Mouse (Mus musculus) thymus, postnatal 36 days (tissue): Measurements from ENCODE around the gene Timeless.
"Not testable (repeated sequence)": the region's sequence is repeated elsewhere in the genome, so short reads cannot be mapped to it uniquely, and the experiment has no call there.

Experiments
- DNase-seq, 2 experiments: peaks; one replicate each; pipeline ENCODE4 v3.0.0; 2022; ENCODE audit warnings: mixed read lengths in 2 of 2

The Timeless gene

GRCm38 (mm10) chr10:128214112-128214511, 17.8 kb upstream of the Timeless start:
- not testable (repeated sequence) for DNase-seq

- no peak for DNase-seq
These were observed 16.9 kb upstream of the Timeless start for GRCm38 (mm10) chr10:128214981-128215380.

- no peak for DNase-seq
These were observed 13.3 kb upstream of the Timeless start for GRCm38 (mm10) chr10:128218387-128219117.

GRCm38 (mm10) chr10:128221533-128222286, 10.2 kb upstream of the Timeless start:
- no peak for DNase-seq

GRCm38 (mm10) chr10:128225064-128225463, 6.8 kb upstream of the Timeless start:
- no peak for DNase-seq

GRCm38 (mm10) chr10:128225538-128225937, 6.3 kb upstream of the Timeless start, which contains the start of gene Mip:
TSS of gene Mip (plus strand) at chr10:128225838.
- DNase-seq, result no peak

- DNase-seq, result no peak
These were observed 4.3 kb upstream of the Timeless start for GRCm38 (mm10) chr10:128227592-128227991.

GRCm38 (mm10) chr10:128228009-128228408, 3.9 kb upstream of the Timeless start:
- no peak for DNase-seq

- peak; percentile 19 to 36 for DNase-seq
These were observed 1.3 kb upstream of the Timeless start for GRCm38 (mm10) chr10:128230582-128230981.

- peak in 1 of 2 experiments; percentile 13 for DNase-seq
These were observed 719 bp upstream of the Timeless start for GRCm38 (mm10) chr10:128231146-128231545.

- peak; percentile 49 to 54 for DNase-seq
These were observed 638 bp downstream of the Timeless start for GRCm38 (mm10) chr10:128232420-128232985.

GRCm38 (mm10) chr10:128236321-128236720, 4.5 kb downstream of the Timeless start:
- no peak for DNase-seq

- DNase-seq, result no peak
These were observed 6.1 kb downstream of the Timeless start for GRCm38 (mm10) chr10:128237807-128238480.

- no peak for DNase-seq
These were observed 7.3 kb downstream of the Timeless start for GRCm38 (mm10) chr10:128239140-128239539.

- DNase-seq, result no peak
These were observed 8.3 kb downstream of the Timeless start for GRCm38 (mm10) chr10:128240131-128240530.

- DNase-seq, result no peak
These were observed 11.4 kb downstream of the Timeless start for GRCm38 (mm10) chr10:128243252-128243651.

GRCm38 (mm10) chr10:128244121-128244520, 12.3 kb downstream of the Timeless start:
- DNase-seq, result no peak

GRCm38 (mm10) chr10:128247020-128247732, 15.3 kb downstream of the Timeless start:
- no peak for DNase-seq

GRCm38 (mm10) chr10:128250565-128250964, 18.7 kb downstream of the Timeless start:
- no peak for DNase-seq

GRCm38 (mm10) chr10:128253677-128254255, 21.9 kb downstream of the Timeless start, which contains the start of gene Apon:
TSS of gene Apon (plus strand) at chr10:128254096.
- no peak for DNase-seq

GRCm38 (mm10) chr10:128255925-128256324, 24.1 kb downstream of the Timeless start:
- no peak for DNase-seq

- no peak for DNase-seq
These were observed 24.5 kb downstream of the Timeless start for GRCm38 (mm10) chr10:128256328-128256727.
